Mouse (Mus musculus) kidney, embryonic 14.5 days (tissue): ENCODE data around the gene Tarbp2. TPM values are rescaled to one million over a fixed set of nuclear protein-coding genes. Genes with fewer than 3 reads are reported as not detected.

ENCODE experiments used
- ATAC-seq: fragments of 200-750 bp; cut with Nextera tagmentation; 2 replicates; pipeline ENCODE4 v1.8.0; 2017; ENCODE audit warnings: moderate number of reproducible peaks, mild to moderate bottlenecking, moderate TSS enrichment, moderate library complexity; ENCODE audit not compliant: low FRiP score, low TSS enrichment
- H3K27ac ChIP-seq: fragments of 300-500 bp; sonication (generic); 2 replicates; pipeline ENCODE4 v1.5.1; 2014; ENCODE audit warnings: low read depth, mild to moderate bottlenecking, low read length, moderate library complexity, mixed read lengths
- H3K27me3 ChIP-seq: fragments of 300-500 bp; sonication (generic); 2 replicates; pipeline ENCODE4 v1.6.1; 2014; ENCODE audit warnings: mild to moderate bottlenecking, low read length; ENCODE audit not compliant: control insufficient read depth, insufficient read depth
- H3K36me3 ChIP-seq: fragments of 300-500 bp; sonication (generic); 2 replicates; pipeline ENCODE4 v1.6.1; 2014; ENCODE audit warnings: low read length, mixed read lengths; ENCODE audit not compliant: control insufficient read depth, insufficient read depth
- H3K4me1 ChIP-seq: fragments of 300-500 bp; sonication (generic); 2 replicates; pipeline ENCODE4 v1.6.1; 2014; ENCODE audit warnings: low read length, mixed read lengths; ENCODE audit not compliant: control insufficient read depth, insufficient read depth
- H3K4me2 ChIP-seq: fragments of 300-500 bp; sonication (generic); replicated peaks from 2 replicates; pipeline ENCODE4 v1.6.1; 2014; ENCODE audit warnings: low read depth, mild to moderate bottlenecking, low read length
- H3K4me3 ChIP-seq: fragments of 300-500 bp; sonication (generic); 2 replicates; pipeline ENCODE4 v1.5.1; 2014; ENCODE audit warnings: mild to moderate bottlenecking, low read length
- H3K9ac ChIP-seq: fragments of 300-500 bp; sonication (generic); 2 replicates; pipeline ENCODE4 v1.6.1; 2014; ENCODE audit warnings: low read depth, mild to moderate bottlenecking, low read length, moderate library complexity
- H3K9me3 ChIP-seq: fragments of 300-500 bp; sonication (generic); 2 replicates; pipeline ENCODE4 v1.6.1; 2016; ENCODE audit warnings: low read length; ENCODE audit not compliant: control insufficient read depth
- WGBS: fragments of 180-500 bp; shearing (Covaris S2); extraction: QIAGEN DNeasy Blood & Tissue Kit; methylation state at CpG from one replicate; pipeline ENCODE4 v1.1.7; 2014; 5-methylcytosine and 5-hydroxymethylcytosine counted together
- polyA plus RNA-seq: library from polyadenylated mRNA; unstranded; fragments of >200 nt; fragmentation: Nextera tagmentation; extraction: Ambion mirVana; gene quantifications from 2 replicates; pipeline ENCODE4 v1.2.1, GENCODE M21; 2014

Tarbp2 gene
- polyA plus RNA-seq = 80.4 and 89.1 TPM in 2 replicates

GRCm38 (mm10) chr15:102517976-102518858 is at the start of gene Tarbp2:
TSS of gene Tarbp2 (plus strand) at chr15:102518192.
- peak within 1 kb of the TSS; percentile 91 for H3K4me2 ChIP-seq
- H3K36me3 ChIP-seq = peaks cover 24% of the 10 kb centered on the region
- under 1% methylated on average over 53 of the region's 60 CpGs for WGBS
- peak; percentile 93 for ATAC-seq
- peak within 1 kb of the TSS; percentile 99 for H3K27ac ChIP-seq
- H3K4me1 ChIP-seq = peaks cover 20% of the 10 kb centered on the region
- H3K9me3 ChIP-seq = no peaks in the 10 kb centered on the region
- H3K4me3 ChIP-seq = peak within 1 kb of the TSS; percentile 65
- H3K27me3 ChIP-seq = no peaks in the 10 kb centered on the region
- peak within 1 kb of the TSS; percentile 92 for H3K9ac ChIP-seq

- Histone ChIP-seq H3K4me2 (no peak overlapping the region), H3K27ac (no peak overlapping the region), H3K4me1 (peaks cover 11% of the 10 kb centered on the region; the same call in 1 of the 2 replicates), H3K9ac (no peak overlapping the region), H3K27me3 (no peaks in the 10 kb centered on the region), H3K9me3 (no peaks in the 10 kb centered on the region), H3K4me3 (no peak overlapping the region), H3K36me3 (peaks cover 2% of the 10 kb centered on the region; the same call in 1 of the 2 replicates)
- ATAC-seq = no peak
- 92% methylated on average over 9 of the region's 9 CpGs for WGBS
Observed at GRCm38 (mm10) chr15:102468675-102469370, 49.2 kb upstream of the Tarbp2 start.

GRCm38 (mm10) chr15:102470183-102470604 is 47.8 kb upstream of the Tarbp2 start, which contains the start of gene Pcbp2:
TSS of gene Pcbp2 (plus strand) at chr15:102470539.
- H3K9ac ChIP-seq = peak within 1 kb of the TSS; percentile 97
- peaks cover 16% of the 10 kb centered on the region for H3K36me3 ChIP-seq
- H3K27me3 ChIP-seq = no peaks in the 10 kb centered on the region
- H3K4me1 ChIP-seq = peaks cover 11% of the 10 kb centered on the region; the same call in 1 of the 2 replicates
- under 1% methylated on average over 27 of the region's 40 CpGs for WGBS
- peak; percentile 99 for ATAC-seq
- H3K9me3 ChIP-seq = no peaks in the 10 kb centered on the region
- H3K27ac ChIP-seq = peak within 1 kb of the TSS; percentile 99
- H3K4me3 ChIP-seq = peak within 1 kb of the TSS; percentile 93
- peak within 1 kb of the TSS; percentile 53 for H3K4me2 ChIP-seq

- peak overlapping the region; percentile 53 for H3K4me2 ChIP-seq
- peaks cover 21% of the 10 kb centered on the region for H3K36me3 ChIP-seq
- H3K4me3 ChIP-seq = peak overlapping the region; percentile 93
- H3K4me1 ChIP-seq = peaks cover 11% of the 10 kb centered on the region; the same call in 1 of the 2 replicates
- WGBS = under 1% methylated on average over 30 of the region's 67 CpGs
- H3K9ac ChIP-seq = peak overlapping the region; percentile 97
- no peaks in the 10 kb centered on the region for H3K9me3 ChIP-seq
- no peaks in the 10 kb centered on the region for H3K27me3 ChIP-seq
- H3K27ac ChIP-seq = peak overlapping the region; percentile 99
- ATAC-seq = peak; percentile 70
Observed at GRCm38 (mm10) chr15:102470605-102471294, 47.2 kb upstream of the Tarbp2 start.

- 2% methylated on average over 10 of the region's 10 CpGs for WGBS
Observed at GRCm38 (mm10) chr15:102471295-102471645, 46.7 kb upstream of the Tarbp2 start.

GRCm38 (mm10) chr15:102471727-102472126 is 46.3 kb upstream of the Tarbp2 start:
- Histone ChIP-seq H3K4me1 (peaks cover 11% of the 10 kb centered on the region; the same call in 1 of the 2 replicates), H3K27ac (no peak overlapping the region), H3K27me3 (no peaks in the 10 kb centered on the region), H3K4me2 (peak overlapping the region; percentile 53), H3K36me3 (peaks cover 31% of the 10 kb centered on the region), H3K9me3 (no peaks in the 10 kb centered on the region), H3K4me3 (peak overlapping the region; percentile 93), H3K9ac (peak overlapping the region; percentile 97; the same call in 1 of the 2 replicates)
- no peak for ATAC-seq

More at GRCm38 (mm10) chr15:102471295-102471645, 46.7 kb upstream of the Tarbp2 start:
- peak overlapping the region; percentile 97 for H3K9ac ChIP-seq
- H3K36me3 ChIP-seq = peaks cover 26% of the 10 kb centered on the region
- peak overlapping the region; percentile 53 for H3K4me2 ChIP-seq
- H3K27me3 ChIP-seq = no peaks in the 10 kb centered on the region
- no peaks in the 10 kb centered on the region for H3K9me3 ChIP-seq
- H3K4me3 ChIP-seq = peak overlapping the region; percentile 93
- ATAC-seq = no peak; the same call in 1 of the 2 replicates
- H3K4me1 ChIP-seq = peaks cover 11% of the 10 kb centered on the region; the same call in 1 of the 2 replicates
- peak overlapping the region; percentile 99 for H3K27ac ChIP-seq

GRCm38 (mm10) chr15:102473246-102473645 is 44.7 kb upstream of the Tarbp2 start:
- no peak overlapping the region for H3K27ac ChIP-seq
- no peak overlapping the region for H3K9ac ChIP-seq
- no peak overlapping the region; the same call in 1 of the 2 replicates for H3K4me2 ChIP-seq
- WGBS = 53% methylated on average over 2 of the region's 2 CpGs
- H3K36me3 ChIP-seq = peaks cover 45% of the 10 kb centered on the region
- ATAC-seq = no peak
- H3K27me3 ChIP-seq = no peaks in the 10 kb centered on the region
- no peak overlapping the region for H3K4me3 ChIP-seq
- H3K4me1 ChIP-seq = peaks cover 11% of the 10 kb centered on the region; the same call in 1 of the 2 replicates
- H3K9me3 ChIP-seq = no peaks in the 10 kb centered on the region

- Histone ChIP-seq H3K36me3 (peaks cover 58% of the 10 kb centered on the region), H3K27me3 (no peaks in the 10 kb centered on the region), H3K4me2 (no peak overlapping the region), H3K4me3 (no peak overlapping the region), H3K4me1 (peaks cover 11% of the 10 kb centered on the region; the same call in 1 of the 2 replicates), H3K9ac (no peak overlapping the region), H3K9me3 (no peaks in the 10 kb centered on the region), H3K27ac (no peak overlapping the region)
- WGBS = 93% methylated on average over 2 of the region's 2 CpGs
- ATAC-seq = no peak
Observed at GRCm38 (mm10) chr15:102474520-102474919, 43.5 kb upstream of the Tarbp2 start.
